Mouse (Mus musculus): ENCODE data around the gene Gm37240. TPM values are rescaled to one million over a fixed set of nuclear protein-coding genes. Genes with fewer than 3 reads are reported as not detected.

Gene Gm37240
- polyA plus RNA-seq, 1 experiment: 0.77 TPM

- no peak for TF ChIP-seq CTCF (IDR thresholded peaks at IDR 0.05; ENCODE audit: borderline replicate concordance, insufficient read depth, low read depth, low read length)
- no peak for TF ChIP-seq POLR2A (IDR thresholded peaks at IDR 0.05; ENCODE audit: borderline replicate concordance, insufficient read depth, low read length)
- WGBS: 86% methylated on average over 9 of the region's 9 CpGs
- Histone ChIP-seq H3K4me1 (ENCODE audit: control insufficient read depth, insufficient read depth, low read length) (peaks cover 2% of the 10 kb centered on the region; the same call in 1 of the 2 replicates), H3K27ac (ENCODE audit: insufficient read depth, low read length) (no peak overlapping the region), H3K4me3 (replicated peaks; ENCODE audit: insufficient read depth, low read depth, low read length) (no peak overlapping the region), H3K27me3 (ENCODE audit: control insufficient read depth, insufficient read depth, low read length) (no peaks in the 10 kb centered on the region)
- no peak for DNase-seq
These were observed 969.2 kb downstream of the Gm37240 start for GRCm38 (mm10) chr3:84917903-84918679.

- WGBS: 43% methylated on average over 1 of the region's 1 CpGs
These were observed 973.0 kb downstream of the Gm37240 start for GRCm38 (mm10) chr3:84914284-84914683.

GRCm38 (mm10) chr3:84906528-84906927 is 980.8 kb downstream of the Gm37240 start:
- no peak overlapping the region for H3K4me3 ChIP-seq (replicated peaks; ENCODE audit: insufficient read depth, low read depth, low read length)
- H3K4me1 ChIP-seq (ENCODE audit: control insufficient read depth, insufficient read depth, low read length): no peaks in the 10 kb centered on the region
- TF ChIP-seq POLR2A (IDR thresholded peaks at IDR 0.05; ENCODE audit: borderline replicate concordance, insufficient read depth, low read length): no peak
- no peak for TF ChIP-seq CTCF (IDR thresholded peaks at IDR 0.05; ENCODE audit: borderline replicate concordance, insufficient read depth, low read depth, low read length)
- DNase-seq: no peak
- no peaks in the 10 kb centered on the region for H3K27me3 ChIP-seq (ENCODE audit: control insufficient read depth, insufficient read depth, low read length)
- H3K27ac ChIP-seq (ENCODE audit: insufficient read depth, low read length): no peak overlapping the region
- 40% methylated on average over 1 of the region's 1 CpGs for WGBS

More at GRCm38 (mm10) chr3:84914284-84914683, 973.0 kb downstream of the Gm37240 start:
- no peak overlapping the region for H3K4me3 ChIP-seq (replicated peaks; ENCODE audit: insufficient read depth, low read depth, low read length)
- DNase-seq: no peak
- no peak for TF ChIP-seq POLR2A (IDR thresholded peaks at IDR 0.05; ENCODE audit: borderline replicate concordance, insufficient read depth, low read length)
- peak; percentile 36; the same call in 1 of the 2 replicates for TF ChIP-seq CTCF (IDR thresholded peaks at IDR 0.05; ENCODE audit: borderline replicate concordance, insufficient read depth, low read depth, low read length)
- peaks cover 2% of the 10 kb centered on the region; the same call in 1 of the 2 replicates for H3K4me1 ChIP-seq (ENCODE audit: control insufficient read depth, insufficient read depth, low read length)
- no peaks in the 10 kb centered on the region for H3K27me3 ChIP-seq (ENCODE audit: control insufficient read depth, insufficient read depth, low read length)
- H3K27ac ChIP-seq (ENCODE audit: insufficient read depth, low read length): no peak overlapping the region

- 79% methylated on average over 8 of the region's 8 CpGs for WGBS
- Histone ChIP-seq H3K4me3 (replicated peaks; ENCODE audit: insufficient read depth, low read depth, low read length) (no peak overlapping the region), H3K27me3 (ENCODE audit: control insufficient read depth, insufficient read depth, low read length) (no peaks in the 10 kb centered on the region), H3K27ac (ENCODE audit: insufficient read depth, low read length) (no peak overlapping the region), H3K4me1 (ENCODE audit: control insufficient read depth, insufficient read depth, low read length) (no peaks in the 10 kb centered on the region)
- DNase-seq: no peak
- no peak for TF ChIP-seq CTCF (IDR thresholded peaks at IDR 0.05; ENCODE audit: borderline replicate concordance, insufficient read depth, low read depth, low read length)
- TF ChIP-seq POLR2A (IDR thresholded peaks at IDR 0.05; ENCODE audit: borderline replicate concordance, insufficient read depth, low read length): no peak
These were observed 989.4 kb downstream of the Gm37240 start for GRCm38 (mm10) chr3:84897952-84898351.

- Histone ChIP-seq H3K4me3 (replicated peaks; ENCODE audit: insufficient read depth, low read depth, low read length) (no peak overlapping the region), H3K4me1 (ENCODE audit: control insufficient read depth, insufficient read depth, low read length) (no peaks in the 10 kb centered on the region), H3K27me3 (ENCODE audit: control insufficient read depth, insufficient read depth, low read length) (no peaks in the 10 kb centered on the region), H3K27ac (ENCODE audit: insufficient read depth, low read length) (no peak overlapping the region)
- TF ChIP-seq CTCF (IDR thresholded peaks at IDR 0.05; ENCODE audit: borderline replicate concordance, insufficient read depth, low read depth, low read length) (no peak), POLR2A (IDR thresholded peaks at IDR 0.05; ENCODE audit: borderline replicate concordance, insufficient read depth, low read length) (no peak)
- DNase-seq: no peak
- WGBS: 93% methylated on average over 5 of the region's 5 CpGs
These were observed 996.3 kb downstream of the Gm37240 start for GRCm38 (mm10) chr3:84890983-84891382.

GRCm38 (mm10) chr3:84889648-84890047 is 997.7 kb downstream of the Gm37240 start:
- TF ChIP-seq CTCF (IDR thresholded peaks at IDR 0.05; ENCODE audit: borderline replicate concordance, insufficient read depth, low read depth, low read length) (no peak), POLR2A (IDR thresholded peaks at IDR 0.05; ENCODE audit: borderline replicate concordance, insufficient read depth, low read length) (no peak)
- Histone ChIP-seq H3K4me1 (ENCODE audit: control insufficient read depth, insufficient read depth, low read length) (no peaks in the 10 kb centered on the region), H3K4me3 (replicated peaks; ENCODE audit: insufficient read depth, low read depth, low read length) (no peak overlapping the region), H3K27me3 (ENCODE audit: control insufficient read depth, insufficient read depth, low read length) (no peaks in the 10 kb centered on the region), H3K27ac (ENCODE audit: insufficient read depth, low read length) (no peak overlapping the region)
- DNase-seq: no peak
- 68% methylated on average over 1 of the region's 1 CpGs for WGBS

- no peak for DNase-seq
- Histone ChIP-seq H3K27me3 (ENCODE audit: control insufficient read depth, insufficient read depth, low read length) (no peaks in the 10 kb centered on the region), H3K27ac (ENCODE audit: insufficient read depth, low read length) (no peak overlapping the region), H3K4me3 (replicated peaks; ENCODE audit: insufficient read depth, low read depth, low read length) (no peak overlapping the region), H3K4me1 (ENCODE audit: control insufficient read depth, insufficient read depth, low read length) (no peaks in the 10 kb centered on the region)
- 47% methylated on average over 11 of the region's 11 CpGs for WGBS
- TF ChIP-seq CTCF (IDR thresholded peaks at IDR 0.05; ENCODE audit: borderline replicate concordance, insufficient read depth, low read depth, low read length): no peak
- no peak for TF ChIP-seq POLR2A (IDR thresholded peaks at IDR 0.05; ENCODE audit: borderline replicate concordance, insufficient read depth, low read length)
These were observed 1003.4 kb downstream of the Gm37240 start for GRCm38 (mm10) chr3:84883817-84884483.
